Comparison of ENCODE assay signal across 8 mouse cellular contexts in the genomic region with DNA sequence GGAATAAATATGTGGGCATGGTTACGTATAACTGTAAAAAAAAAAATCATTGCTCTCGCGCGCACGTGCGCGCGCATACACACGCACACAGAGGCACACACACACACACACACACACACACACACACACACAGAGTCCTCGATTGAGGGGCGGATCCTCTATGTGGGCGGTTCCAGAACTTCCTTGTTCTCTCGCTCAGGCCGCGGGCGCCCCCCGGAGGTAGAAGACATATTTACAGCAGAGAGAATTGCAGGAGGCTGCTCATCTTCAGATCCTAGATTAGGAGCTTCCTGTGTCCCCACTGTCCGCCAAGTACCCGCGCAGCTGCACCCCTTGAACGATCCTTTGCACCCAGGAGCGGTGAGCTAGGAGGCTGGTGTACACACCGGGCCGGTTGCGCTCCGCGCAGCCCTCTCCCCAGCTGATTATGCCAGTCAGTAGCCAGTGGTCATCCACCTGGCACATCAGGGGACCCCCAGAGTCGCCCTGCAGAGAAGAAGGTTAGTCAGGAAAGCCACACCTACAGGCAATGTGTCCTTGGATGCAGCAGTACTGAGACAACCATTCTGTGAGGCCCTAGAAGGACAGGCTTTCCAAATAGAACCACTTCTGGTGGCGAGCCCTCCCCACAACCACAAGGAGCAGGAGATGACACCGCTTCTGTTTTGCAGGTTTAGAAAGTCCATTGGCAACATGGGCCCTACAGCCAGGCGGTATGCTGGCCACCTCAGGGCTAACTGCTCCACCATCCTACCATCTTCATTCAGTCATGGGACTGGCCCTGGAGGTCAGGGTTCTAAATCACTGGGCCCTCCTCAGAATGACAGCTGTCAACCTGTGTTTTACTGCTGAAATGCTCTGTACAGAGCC. TPM values are rescaled to one million over a fixed set of nuclear protein-coding genes. Genes with fewer than 3 reads are reported as not detected.
DNase-seq lines count a peak whose midpoint lies in the region; ATAC-seq lines count a peak whose summit lies in the region.

No protein-coding gene starts in this region.

- no peaks in the 10 kb centered on the region for H3K36me3 ChIP-seq in intestine, embryonic 15.5 days
- no peaks in the 10 kb centered on the region for H3K36me3 ChIP-seq in midbrain, embryonic 10.5 days

- peak overlapping the region; percentile 67 for H3K4me2 ChIP-seq in intestine, embryonic 15.5 days (replicated peaks)

- H3K4me1 ChIP-seq in intestine, embryonic 15.5 days (replicated peaks), result peaks cover 10% of the 10 kb centered on the region
- H3K4me1 ChIP-seq in midbrain, embryonic 10.5 days, result peaks cover 27% of the 10 kb centered on the region

- peak overlapping the region; percentile 25 for H3K4me3 ChIP-seq in intestine, embryonic 15.5 days (replicated peaks)
- H3K4me3 ChIP-seq in midbrain, embryonic 10.5 days, result peak overlapping the region; percentile 39

- no peaks in the 10 kb centered on the region for H3K27me3 ChIP-seq in intestine, embryonic 15.5 days (replicated peaks)
- 0 out of 2 replicates have a peak, but pooled peaks cover 7% of the 10 kb centered on the region for H3K27me3 ChIP-seq in midbrain, embryonic 10.5 days (ENCODE audit: low read depth, poor library complexity, severe bottlenecking)

- no peaks in the 10 kb centered on the region for H3K9me3 ChIP-seq in intestine, embryonic 15.5 days
- no peaks in the 10 kb centered on the region for H3K9me3 ChIP-seq in midbrain, embryonic 10.5 days (replicated peaks)

- peak; percentile 75 for ATAC-seq in intestine, embryonic 15.5 days

- 11% methylated on average over 31 of the region's 31 CpGs for WGBS in intestine, embryonic 15.5 days
- WGBS in midbrain, embryonic 10.5 days, result 11% methylated on average over 31 of the region's 31 CpGs

- peak overlapping the region; percentile 39; the same call in 1 of the 2 replicates for H3K9ac ChIP-seq in intestine, embryonic 15.5 days

- H3K27ac ChIP-seq in intestine, embryonic 15.5 days, result no peak overlapping the region
- H3K27ac ChIP-seq in midbrain, embryonic 10.5 days (replicated peaks), result peak overlapping the region; percentile 79

- DNase-seq in adrenal gland, adult (ENCODE audit: inconsistent age in 2 of 2, low spot score in 1 of 2), result peak; percentile 92 to 98
- DNase-seq in embryo, embryonic 10.5 days (ENCODE audit: low spot score), result peak; percentile 96
- peak; percentile 88 for DNase-seq in gastrocnemius, postnatal 36 days
- DNase-seq in left cerebral cortex, postnatal 25 days (ENCODE audit: low spot score in 2 of 2), result peak; percentile 93 to 97
- peak; percentile 91 for DNase-seq in midbrain, embryonic 10.5 days (ENCODE audit: low spot score)
- peak; percentile 91 to 92 for DNase-seq in right cerebral cortex, postnatal 36 days (ENCODE audit: low spot score in 2 of 2)
- DNase-seq in urinary bladder, postnatal 4 days (ENCODE audit: low spot score in 2 of 2), result peak; percentile 87 to 97

- intact Hi-C loops in gastrocnemius, postnatal 36 days (cut with DNase I), result loop anchor here (2.0 kb wide), 1 partner anchor 27 kb away; no protein-coding TSS in a partner anchor
- intact Hi-C loops in left cerebral cortex, postnatal 25 days (cut with DNase I), result no loop called here

RNA-seq across cellular contexts. Expression of a gene that starts 4.1 kb away (rescaled TPM):
- total RNA-seq in gastrocnemius, postnatal 36 days (2021), result not detected
- not detected in 2 replicates for polyA plus RNA-seq in intestine, embryonic 15.5 days (2015; fragmentation: Nextera tagmentation; extraction: Ambion mirVana)
- total RNA-seq in left cerebral cortex, postnatal 25 days (2021), result 1 to 10 TPM; 1.2 to 1.6 TPM
- 0.26 TPM in 2 replicates for polyA plus RNA-seq in midbrain, embryonic 10.5 days (2016; fragmentation: Nextera tagmentation; extraction: Ambion mirVana)

RNA-seq across cellular contexts. Expression of a gene that starts 13.4 kb away (rescaled TPM):
- not detected for total RNA-seq in gastrocnemius, postnatal 36 days (2021)
- 1.4 and 2.2 TPM in 2 replicates for polyA plus RNA-seq in intestine, embryonic 15.5 days (2015; fragmentation: Nextera tagmentation; extraction: Ambion mirVana)
- total RNA-seq in left cerebral cortex, postnatal 25 days (2021), result under 1 TPM; 0.30 to 0.44 TPM
- not detected in 2 replicates for polyA plus RNA-seq in midbrain, embryonic 10.5 days (2016; fragmentation: Nextera tagmentation; extraction: Ambion mirVana)

RNA-seq across cellular contexts. Expression of a gene that starts 38.7 kb away (rescaled TPM):
- not detected for total RNA-seq in gastrocnemius, postnatal 36 days (2021)
- not detected in 2 replicates for polyA plus RNA-seq in intestine, embryonic 15.5 days (2015; fragmentation: Nextera tagmentation; extraction: Ambion mirVana)
- not detected for total RNA-seq in left cerebral cortex, postnatal 25 days (2021)
- not detected in 2 replicates for polyA plus RNA-seq in midbrain, embryonic 10.5 days (2016; fragmentation: Nextera tagmentation; extraction: Ambion mirVana)

RNA-seq across cellular contexts. Expression of a gene that starts 44.1 kb away (rescaled TPM):
- total RNA-seq in gastrocnemius, postnatal 36 days (2021), result not detected
- polyA plus RNA-seq in intestine, embryonic 15.5 days (2015; fragmentation: Nextera tagmentation; extraction: Ambion mirVana), result 0.11 and 0.18 TPM in 2 replicates
- total RNA-seq in left cerebral cortex, postnatal 25 days (2021), result not detected
- 0.10 TPM in 1 of 2 replicates, not detected in the other for polyA plus RNA-seq in midbrain, embryonic 10.5 days (2016; fragmentation: Nextera tagmentation; extraction: Ambion mirVana)

RNA-seq across cellular contexts. Expression of a gene that starts 52.3 kb away (rescaled TPM):
- not detected for total RNA-seq in gastrocnemius, postnatal 36 days (2021)
- polyA plus RNA-seq in intestine, embryonic 15.5 days (2015; fragmentation: Nextera tagmentation; extraction: Ambion mirVana), result not detected in 2 replicates
- total RNA-seq in left cerebral cortex, postnatal 25 days (2021), result not detected
- polyA plus RNA-seq in midbrain, embryonic 10.5 days (2016; fragmentation: Nextera tagmentation; extraction: Ambion mirVana), result not detected in 2 replicates
